Mouse (Mus musculus) embryonic facial prominence, embryonic 10.5 days (tissue): ENCODE data around the gene BC030867. TPM values are rescaled to one million over a fixed set of nuclear protein-coding genes. Genes with fewer than 3 reads are reported as not detected.
"Not testable (repeated sequence)": the region's sequence is repeated elsewhere in the genome, so short reads cannot be mapped to it uniquely, and the experiment has no call there.

Source experiments
- DNase-seq: peaks from one replicate; pipeline ENCODE4 v3.0.0-alpha.2; 2017; ENCODE audit warnings: low spot score
- H3K27ac ChIP-seq: fragments of 300-500 bp; sonication (generic); replicated peaks from 2 replicates; pipeline ENCODE4 v1.5.1; 2016; ENCODE audit warnings: mild to moderate bottlenecking
- H3K27me3 ChIP-seq: fragments of 300-500 bp; sonication (generic); replicated peaks from 2 replicates; pipeline ENCODE4 v1.6.1; 2016; ENCODE audit warnings: low read depth, mild to moderate bottlenecking; ENCODE audit not compliant: poor library complexity, severe bottlenecking
- H3K36me3 ChIP-seq: fragments of 300-500 bp; sonication (generic); replicated peaks from 2 replicates; pipeline ENCODE4 v1.6.1; 2016; ENCODE audit warnings: mild to moderate bottlenecking, moderate library complexity
- H3K4me1 ChIP-seq: fragments of 300-500 bp; sonication (generic); 2 replicates; pipeline ENCODE4 v1.6.1; 2016
- H3K4me3 ChIP-seq: fragments of 300-500 bp; sonication (generic); 2 replicates; pipeline ENCODE4 v1.5.1; 2016; ENCODE audit warnings: mild to moderate bottlenecking, moderate library complexity
- H3K9me3 ChIP-seq: fragments of 300-500 bp; sonication (generic); 2 replicates; pipeline ENCODE4 v1.6.1; 2016; ENCODE audit warnings: mild to moderate bottlenecking
- WGBS: fragments of 180-500 bp; shearing (Covaris S2); methylation state at CpG from one replicate; pipeline ENCODE4 v1.1.7; 2016; 5-methylcytosine and 5-hydroxymethylcytosine counted together
- polyA plus RNA-seq: library from polyadenylated mRNA; unstranded; fragments of >200 nt; fragmentation: Nextera tagmentation; extraction: Ambion mirVana; gene quantifications from 2 replicates; pipeline ENCODE4 v1.2.1, GENCODE M21; 2016

BC030867 gene
- polyA plus RNA-seq, 1 experiment from 2014 or later, result 30.1 TPM

- Histone ChIP-seq H3K36me3 (peaks cover 20% of the 10 kb centered on the region), H3K9me3 (no peaks in the 10 kb centered on the region), H3K27me3 (0 out of 2 replicates have a peak, but pooled peaks cover 3% of the 10 kb centered on the region), H3K4me3 (no peak within 1 kb of the TSS), H3K27ac (no peak within 1 kb of the TSS), H3K4me1 (peaks cover 18% of the 10 kb centered on the region)
- DNase-seq, result no peak
- 87% methylated on average over 12 of the region's 12 CpGs for WGBS
Observed at GRCm38 (mm10) chr11:102268520-102269244, 20.0 kb downstream of the BC030867 start, which contains the start of gene Asb16. Gene Asb16 (plus strand): TSS chr11:102268743.

- 1% methylated on average over 33 of the region's 33 CpGs for WGBS
- Histone ChIP-seq H3K4me1 (peaks cover 21% of the 10 kb centered on the region), H3K4me3 (peak overlapping the region; percentile 60), H3K9me3 (no peaks in the 10 kb centered on the region), H3K27ac (peak overlapping the region; percentile 81), H3K36me3 (no peaks in the 10 kb centered on the region), H3K27me3 (peaks cover 34% of the 10 kb centered on the region)
- DNase-seq, result peak; percentile 77
Observed at GRCm38 (mm10) chr11:102276411-102276915, 27.8 kb downstream of the BC030867 start.

GRCm38 (mm10) chr11:102277754-102278153 is 29.1 kb downstream of the BC030867 start:
- WGBS, result 57% methylated on average over 9 of the region's 12 CpGs
- H3K27me3 ChIP-seq, result peaks cover 31% of the 10 kb centered on the region

GRCm38 (mm10) chr11:102279595-102279994 is 30.9 kb downstream of the BC030867 start:
- Histone ChIP-seq H3K4me3 (no peak overlapping the region), H3K27ac (no peak overlapping the region), H3K4me1 (peaks cover 21% of the 10 kb centered on the region), H3K9me3 (no peaks in the 10 kb centered on the region), H3K27me3 (peaks cover 31% of the 10 kb centered on the region), H3K36me3 (no peaks in the 10 kb centered on the region)
- WGBS, result 96% methylated on average over 3 of the region's 3 CpGs
- no peak for DNase-seq

More at GRCm38 (mm10) chr11:102277754-102278153, 29.1 kb downstream of the BC030867 start:
- DNase-seq, result no peak
- no peak overlapping the region for H3K27ac ChIP-seq
- peaks cover 21% of the 10 kb centered on the region for H3K4me1 ChIP-seq
- no peaks in the 10 kb centered on the region for H3K9me3 ChIP-seq
- H3K4me3 ChIP-seq, result no peak overlapping the region
- H3K36me3 ChIP-seq, result no peaks in the 10 kb centered on the region

- WGBS, result 78% methylated on average over 6 of the region's 6 CpGs
- DNase-seq, H3K36me3 ChIP-seq, H3K4me3 ChIP-seq, H3K27ac ChIP-seq, H3K9me3 ChIP-seq: not testable (repeated sequence)
- peaks cover 22% of the 10 kb centered on the region for H3K4me1 ChIP-seq
- H3K27me3 ChIP-seq, result peaks cover 27% of the 10 kb centered on the region
Observed at GRCm38 (mm10) chr11:102280267-102280666, 31.6 kb downstream of the BC030867 start.

GRCm38 (mm10) chr11:102283922-102284321 is 35.2 kb downstream of the BC030867 start:
- peaks cover 18% of the 10 kb centered on the region for H3K4me1 ChIP-seq
- WGBS, result 91% methylated on average over 6 of the region's 6 CpGs
- no peaks in the 10 kb centered on the region for H3K9me3 ChIP-seq
- peak overlapping the region; percentile 88 for H3K27ac ChIP-seq
- DNase-seq, result no peak
- H3K27me3 ChIP-seq, result no peaks in the 10 kb centered on the region
- peak overlapping the region; percentile 90; the same call in 1 of the 2 replicates for H3K4me3 ChIP-seq
- peaks cover 19% of the 10 kb centered on the region for H3K36me3 ChIP-seq

- Histone ChIP-seq H3K27ac (peak within 1 kb of the TSS; percentile 88), H3K9me3 (no peaks in the 10 kb centered on the region), H3K27me3 (no peaks in the 10 kb centered on the region), H3K4me3 (peak within 1 kb of the TSS; percentile 90), H3K4me1 (peaks cover 22% of the 10 kb centered on the region), H3K36me3 (peaks cover 26% of the 10 kb centered on the region)
- DNase-seq, result peak; percentile 96
- WGBS, result under 1% methylated on average over 32 of the region's 32 CpGs
Observed at GRCm38 (mm10) chr11:102284501-102285094, 35.9 kb downstream of the BC030867 start, which contains the start of gene Tmub2. Gene Tmub2 (plus strand): TSS chr11:102284931.

- H3K27ac ChIP-seq, result peak overlapping the region; percentile 88
- no peaks in the 10 kb centered on the region for H3K9me3 ChIP-seq
- H3K27me3 ChIP-seq, result no peaks in the 10 kb centered on the region
- H3K4me3 ChIP-seq, result peak overlapping the region; percentile 90
- peaks cover 27% of the 10 kb centered on the region for H3K4me1 ChIP-seq
- H3K36me3 ChIP-seq, result peaks cover 32% of the 10 kb centered on the region
- DNase-seq, result no peak
- 7% methylated on average over 31 of the region's 31 CpGs for WGBS
Observed at GRCm38 (mm10) chr11:102285095-102285834, 36.6 kb downstream of the BC030867 start.

GRCm38 (mm10) chr11:102287485-102287884 is 38.8 kb downstream of the BC030867 start:
- Histone ChIP-seq H3K4me3 (peak overlapping the region; percentile 20; the same call in 1 of the 2 replicates), H3K4me1 (peaks cover 35% of the 10 kb centered on the region), H3K27ac (no peak overlapping the region), H3K9me3 (no peaks in the 10 kb centered on the region), H3K27me3 (no peaks in the 10 kb centered on the region), H3K36me3 (peaks cover 55% of the 10 kb centered on the region)
- WGBS, result 87% methylated on average over 8 of the region's 8 CpGs
- no peak for DNase-seq

- DNase-seq, result no peak
- peaks cover 35% of the 10 kb centered on the region for H3K4me1 ChIP-seq
- H3K27me3 ChIP-seq, result no peaks in the 10 kb centered on the region
- WGBS, result 86% methylated on average over 8 of the region's 8 CpGs
- peak overlapping the region; percentile 20; the same call in 1 of the 2 replicates for H3K4me3 ChIP-seq
- H3K9me3 ChIP-seq, result no peaks in the 10 kb centered on the region
- H3K36me3 ChIP-seq, result peaks cover 62% of the 10 kb centered on the region
- H3K27ac ChIP-seq, result no peak overlapping the region
Observed at GRCm38 (mm10) chr11:102288027-102288804, 39.5 kb downstream of the BC030867 start.

- no peaks in the 10 kb centered on the region for H3K9me3 ChIP-seq
- no peaks in the 10 kb centered on the region for H3K27me3 ChIP-seq
- peaks cover 35% of the 10 kb centered on the region for H3K4me1 ChIP-seq
- H3K36me3 ChIP-seq, result peaks cover 69% of the 10 kb centered on the region
- H3K4me3 ChIP-seq, result no peak overlapping the region; the same call in 1 of the 2 replicates
- 74% methylated on average over 2 of the region's 2 CpGs for WGBS
- no peak overlapping the region for H3K27ac ChIP-seq
- no peak for DNase-seq
Observed at GRCm38 (mm10) chr11:102288913-102289312, 40.2 kb downstream of the BC030867 start.
